Mouse (Mus musculus): ENCODE data around the gene B3gat2.

DNA sequence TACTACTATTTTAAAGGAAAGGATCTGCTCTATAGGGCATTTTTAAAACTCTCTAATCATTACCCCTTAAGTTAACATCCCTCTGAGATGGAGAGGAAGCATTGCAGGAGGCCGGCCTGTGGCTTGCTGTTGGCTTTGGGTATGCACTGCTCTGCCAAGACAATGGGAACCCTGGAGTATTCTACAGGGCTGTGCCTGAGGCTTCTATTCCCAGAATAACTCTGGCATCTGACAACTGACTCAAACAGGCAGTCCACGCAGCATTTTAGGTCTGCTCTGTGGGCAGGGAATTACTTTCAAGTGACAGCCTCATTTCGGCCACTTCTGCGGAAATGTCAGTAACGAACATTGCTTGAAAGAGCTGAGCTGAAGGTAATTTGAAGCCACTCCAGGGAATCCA lies 60.1 kb downstream of the B3gat2 start:
- no peak for TF ChIP-seq CTCF (IDR thresholded peaks at IDR 0.05; ENCODE audit: low read depth, low read length)
- TF ChIP-seq POLR2A (IDR thresholded peaks at IDR 0.05; ENCODE audit: borderline replicate concordance, low read depth, low read length) = no peak
